Mouse (Mus musculus): ENCODE measurements around the gene Nsd1. TPM values are rescaled to one million over a fixed set of nuclear protein-coding genes. Genes with fewer than 3 reads are reported as not detected.

Nsd1 gene
- polyA plus RNA-seq, 1 experiment from 2014 or later = 13.0 TPM

DNA sequence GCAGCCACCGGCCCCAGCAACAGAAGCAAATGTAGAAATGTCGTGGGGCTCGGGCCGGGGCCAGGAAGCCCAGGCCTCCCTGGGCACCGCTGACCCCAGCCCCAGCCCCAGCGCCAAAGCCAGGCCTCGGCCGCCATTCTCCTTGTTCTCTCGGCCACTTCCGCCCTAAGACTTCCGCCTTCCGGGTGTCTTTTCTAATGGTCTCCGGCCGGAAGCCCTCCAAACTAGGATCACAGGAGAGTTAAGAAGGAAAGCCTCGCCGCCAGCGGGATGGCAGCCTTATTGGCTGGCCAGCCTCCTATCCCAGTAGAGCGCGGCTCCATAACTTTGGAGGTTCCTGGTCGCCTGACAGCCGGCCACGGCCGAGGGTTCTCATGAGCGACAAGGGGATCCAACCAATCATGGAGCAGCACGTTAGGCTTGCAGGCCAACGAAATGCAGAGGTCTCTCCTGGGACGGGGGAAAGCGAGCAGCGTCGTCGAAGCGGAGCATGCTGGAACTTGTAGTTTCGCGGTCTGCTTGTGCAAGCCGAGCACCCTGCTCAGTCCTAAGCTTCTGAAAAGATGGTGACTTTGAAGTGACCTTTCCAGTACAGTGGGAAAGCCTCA lies 153.0 kb downstream of the Nsd1 start, which contains the start of gene Lman2:
Gene Lman2 (minus strand): TSS at position 331 of the 608 bp plus-strand sequence.
- peak within 1 kb of the TSS; percentile 79 for H3K4me2 ChIP-seq (ENCODE audit: low read depth, low read length)
- peak within 1 kb of the TSS; percentile 97 for H3K27ac ChIP-seq (ENCODE audit: low read length)
- peaks cover 10% of the 10 kb centered on the region for H3K36me3 ChIP-seq (ENCODE audit: control insufficient read depth, insufficient read depth)
- peak; percentile 97 for ATAC-seq (ENCODE audit: low read depth)
- H3K9me3 ChIP-seq (replicated peaks; ENCODE audit: control insufficient read depth, low read length) = no peaks in the 10 kb centered on the region
- peaks cover 30% of the 10 kb centered on the region for H3K4me1 ChIP-seq (ENCODE audit: control insufficient read depth, low read depth, low read length)
- H3K27me3 ChIP-seq (ENCODE audit: control insufficient read depth, insufficient read depth, low read depth, low read length) = no peaks in the 10 kb centered on the region
- under 1% methylated on average over 35 of the region's 35 CpGs for WGBS (ENCODE audit: insufficient replicate concordance)
- H3K4me3 ChIP-seq (ENCODE audit: low read depth, low read length) = peak within 1 kb of the TSS; percentile 96
- H3K9ac ChIP-seq (ENCODE audit: low read depth, low read length) = peak within 1 kb of the TSS; percentile 95

Other genes with a start within 250 kb of the Nsd1 start
- gene Hk3, start 188.4 kb upstream of the Nsd1 start, polyA plus RNA-seq (2015; fragmentation: Nextera tagmentation; extraction: Ambion mirVana) = 7.0 and 8.3 TPM in 2 replicates
- 13.9 and 14.3 TPM in 2 replicates for gene Uimc1, start 109.5 kb upstream of the Nsd1 start, polyA plus RNA-seq (2015; fragmentation: Nextera tagmentation; extraction: Ambion mirVana)
- gene Zfp346, start 104.5 kb upstream of the Nsd1 start, polyA plus RNA-seq (2015; fragmentation: Nextera tagmentation; extraction: Ambion mirVana) = 6.7 and 6.9 TPM in 2 replicates
- gene Gm17617, start 76.2 kb upstream of the Nsd1 start, polyA plus RNA-seq (2015; fragmentation: Nextera tagmentation; extraction: Ambion mirVana) = not detected in 2 replicates
- 6.1 and 6.9 TPM in 2 replicates for gene Fgfr4, start 57.1 kb upstream of the Nsd1 start, polyA plus RNA-seq (2015; fragmentation: Nextera tagmentation; extraction: Ambion mirVana)
- 202 and 206 TPM in 2 replicates for gene Prelid1, start 110.7 kb downstream of the Nsd1 start, polyA plus RNA-seq (2015; fragmentation: Nextera tagmentation; extraction: Ambion mirVana)
- gene Rab24, start 112.2 kb downstream of the Nsd1 start, polyA plus RNA-seq (2015; fragmentation: Nextera tagmentation; extraction: Ambion mirVana) = 42.2 and 50.1 TPM in 2 replicates
- gene Mxd3, start 120.0 kb downstream of the Nsd1 start, polyA plus RNA-seq (2015; fragmentation: Nextera tagmentation; extraction: Ambion mirVana) = 24.0 and 28.7 TPM in 2 replicates
- gene Lman2, start 153.0 kb downstream of the Nsd1 start, polyA plus RNA-seq (2015; fragmentation: Nextera tagmentation; extraction: Ambion mirVana) = 53.3 and 55.5 TPM in 2 replicates
- gene Rgs14, start 159.9 kb downstream of the Nsd1 start, polyA plus RNA-seq (2015; fragmentation: Nextera tagmentation; extraction: Ambion mirVana) = 2.8 and 3.2 TPM in 2 replicates
- gene Slc34a1, start 188.4 kb downstream of the Nsd1 start, polyA plus RNA-seq (2015; fragmentation: Nextera tagmentation; extraction: Ambion mirVana) = 0.15 TPM in 1 of 2 replicates, not detected in the other
- not detected in 2 replicates for gene Pfn3, start 205.4 kb downstream of the Nsd1 start, polyA plus RNA-seq (2015; fragmentation: Nextera tagmentation; extraction: Ambion mirVana)
- gene F12, start 217.0 kb downstream of the Nsd1 start, polyA plus RNA-seq (2015; fragmentation: Nextera tagmentation; extraction: Ambion mirVana) = 147 and 184 TPM in 2 replicates
- gene Grk6, start 235.3 kb downstream of the Nsd1 start, polyA plus RNA-seq (2015; fragmentation: Nextera tagmentation; extraction: Ambion mirVana) = 10.4 and 12.1 TPM in 2 replicates